Mouse (Mus musculus) kidney, postnatal 0 days (tissue): ENCODE data around the gene Als2cr12. TPM values are rescaled to one million over a fixed set of nuclear protein-coding genes. Genes with fewer than 3 reads are reported as not detected.

ENCODE experiments used
- ATAC-seq: fragments of 200-750 bp; cut with Nextera tagmentation; replicated peaks from 2 replicates; pipeline ENCODE4 v1.8.0; 2017; ENCODE audit warnings: low read depth, moderate number of reproducible peaks, moderate TSS enrichment, moderate library complexity; ENCODE audit not compliant: low FRiP score
- DNase-seq: peaks from one replicate; pipeline ENCODE4 v3.0.0-alpha.2; 2016; ENCODE audit warnings: low spot score
- H3K27ac ChIP-seq: fragments of 300-500 bp; sonication (generic); 2 replicates; pipeline ENCODE4 v1.5.1; 2014; ENCODE audit warnings: mild to moderate bottlenecking
- H3K27me3 ChIP-seq: fragments of 300-500 bp; sonication (generic); 2 replicates; pipeline ENCODE4 v1.6.1; 2014; ENCODE audit warnings: low read length, mixed read lengths; ENCODE audit not compliant: insufficient read depth
- H3K36me3 ChIP-seq: fragments of 300-500 bp; sonication (generic); 2 replicates; pipeline ENCODE4 v1.6.1; 2014; ENCODE audit warnings: low read length, mixed read lengths; ENCODE audit not compliant: insufficient read depth
- H3K4me1 ChIP-seq: fragments of 300-500 bp; sonication (generic); replicated peaks from 2 replicates; pipeline ENCODE4 v1.6.1; 2014; ENCODE audit warnings: antibody characterized with exemption, low read length, mixed read lengths; ENCODE audit not compliant: insufficient read depth
- H3K4me2 ChIP-seq: fragments of 300-500 bp; sonication (generic); 2 replicates; pipeline ENCODE4 v1.6.1; 2014; ENCODE audit warnings: mild to moderate bottlenecking, low read length, moderate library complexity, mixed read lengths
- H3K4me3 ChIP-seq: fragments of 300-500 bp; sonication (generic); replicated peaks from 2 replicates; pipeline ENCODE4 v1.5.1; 2014; ENCODE audit warnings: low read depth, low read length
- H3K9ac ChIP-seq: fragments of 300-500 bp; sonication (generic); 2 replicates; pipeline ENCODE4 v1.6.1; 2014; ENCODE audit warnings: low read depth, low read length
- H3K9me3 ChIP-seq: fragments of 300-500 bp; sonication (generic); replicated peaks from 2 replicates; pipeline ENCODE4 v1.6.1; 2016; ENCODE audit warnings: low read length, inconsistent platforms, mixed read lengths
- CTCF ChIP-seq: IDR thresholded peaks from 2 replicates; pipeline ENCODE4 v1.5.1; 2016; ENCODE audit warnings: antibody characterized with exemption, low read depth, mild to moderate bottlenecking, moderate library complexity
- WGBS: fragments of 180-500 bp; shearing (Covaris S2); extraction: QIAGEN DNeasy Blood & Tissue Kit; methylation state at CpG from one replicate; pipeline ENCODE4 v1.1.7; 2014; 5-methylcytosine and 5-hydroxymethylcytosine counted together
- polyA plus RNA-seq: library from polyadenylated mRNA; unstranded; fragments of >200 nt; fragmentation: Nextera tagmentation; extraction: Ambion mirVana; gene quantifications from 2 replicates; pipeline ENCODE4 v1.2.1, GENCODE M21; 2015

Gene Als2cr12
- polyA plus RNA-seq, 1 experiment from 2014 or later, result 0.92 TPM

- WGBS, result 88% methylated on average over 11 of the region's 11 CpGs
- peaks cover 48% of the 10 kb centered on the region for H3K36me3 ChIP-seq
- ATAC-seq, result 0 out of 2 replicates have a peak, but pooled peaks have one; percentile 41
Measured at GRCm38 (mm10) chr1:58734043-58734920, 38.5 kb upstream of the Als2cr12 start.

GRCm38 (mm10) chr1:58733636-58734035 is 37.8 kb upstream of the Als2cr12 start:
- no peak overlapping the region for H3K4me3 ChIP-seq
- no peak overlapping the region for H3K4me2 ChIP-seq
- peak; percentile 90 for ATAC-seq
- H3K36me3 ChIP-seq, result peaks cover 48% of the 10 kb centered on the region
- no peaks in the 10 kb centered on the region for H3K27me3 ChIP-seq
- 79% methylated on average over 2 of the region's 2 CpGs for WGBS
- H3K9ac ChIP-seq, result no peak overlapping the region
- no peak for DNase-seq
- no peaks in the 10 kb centered on the region for H3K4me1 ChIP-seq
- peak overlapping the region; percentile 72 for H3K27ac ChIP-seq
- H3K9me3 ChIP-seq, result no peaks in the 10 kb centered on the region
- no peak for TF ChIP-seq CTCF

More at GRCm38 (mm10) chr1:58734043-58734920, 38.5 kb upstream of the Als2cr12 start:
- Histone ChIP-seq H3K4me3 (no peak overlapping the region), H3K27me3 (no peaks in the 10 kb centered on the region), H3K4me2 (no peak overlapping the region), H3K4me1 (no peaks in the 10 kb centered on the region), H3K27ac (peak overlapping the region; percentile 72), H3K9ac (no peak overlapping the region), H3K9me3 (no peaks in the 10 kb centered on the region)
- no peak for DNase-seq
- no peak for TF ChIP-seq CTCF

- no peak for TF ChIP-seq CTCF
- Histone ChIP-seq H3K4me2 (no peak overlapping the region), H3K4me3 (no peak overlapping the region), H3K27me3 (no peaks in the 10 kb centered on the region), H3K36me3 (peaks cover 26% of the 10 kb centered on the region), H3K9me3 (no peaks in the 10 kb centered on the region), H3K4me1 (peaks cover under 1% of the 10 kb centered on the region; the same call in 1 of the 2 replicates), H3K9ac (no peak overlapping the region), H3K27ac (no peak overlapping the region)
- 96% methylated on average over 3 of the region's 3 CpGs for WGBS
- DNase-seq (no peak), ATAC-seq (no peak)
Measured at GRCm38 (mm10) chr1:58728590-58728868, 32.7 kb upstream of the Als2cr12 start.

- peaks cover 5% of the 10 kb centered on the region; the same call in 1 of the 2 replicates for H3K4me1 ChIP-seq
- TF ChIP-seq CTCF, result no peak
- DNase-seq, result no peak
- peak overlapping the region; percentile 31; the same call in 1 of the 2 replicates for H3K4me2 ChIP-seq
- peak overlapping the region; percentile 36; the same call in 1 of the 2 replicates for H3K27ac ChIP-seq
- no peak overlapping the region for H3K4me3 ChIP-seq
- H3K27me3 ChIP-seq, result no peaks in the 10 kb centered on the region
- WGBS, result 89% methylated on average over 10 of the region's 10 CpGs
- H3K9me3 ChIP-seq, result no peaks in the 10 kb centered on the region
- ATAC-seq, result no peak
- 0 out of 2 replicates have a peak overlapping the region, but pooled peaks have one; percentile 8 for H3K9ac ChIP-seq
- peaks cover 25% of the 10 kb centered on the region for H3K36me3 ChIP-seq
Measured at GRCm38 (mm10) chr1:58727747-58728589, 32.2 kb upstream of the Als2cr12 start.

GRCm38 (mm10) chr1:58727019-58727746 is 31.4 kb upstream of the Als2cr12 start:
- 83% methylated on average over 1 of the region's 1 CpGs for WGBS
- Histone ChIP-seq H3K9ac (no peak overlapping the region), H3K4me2 (peak overlapping the region; percentile 31; the same call in 1 of the 2 replicates), H3K9me3 (no peaks in the 10 kb centered on the region), H3K4me1 (peaks cover 5% of the 10 kb centered on the region; the same call in 1 of the 2 replicates), H3K4me3 (no peak overlapping the region), H3K27me3 (no peaks in the 10 kb centered on the region), H3K36me3 (peaks cover 25% of the 10 kb centered on the region), H3K27ac (peak overlapping the region; percentile 58)
- DNase-seq (peak; percentile 52), ATAC-seq (no peak)
- TF ChIP-seq CTCF, result 0 out of 2 replicates have a peak, but pooled peaks have one; percentile 22

GRCm38 (mm10) chr1:58725767-58726166 is 30.0 kb upstream of the Als2cr12 start:
- H3K4me3 ChIP-seq, result no peak overlapping the region
- no peaks in the 10 kb centered on the region for H3K27me3 ChIP-seq
- no peaks in the 10 kb centered on the region for H3K9me3 ChIP-seq
- DNase-seq (no peak), ATAC-seq (no peak)
- peaks cover 21% of the 10 kb centered on the region for H3K36me3 ChIP-seq
- no peak overlapping the region for H3K9ac ChIP-seq
- WGBS, result 87% methylated on average over 5 of the region's 5 CpGs
- peak overlapping the region; percentile 68; the same call in 1 of the 2 replicates for H3K27ac ChIP-seq
- no peak for TF ChIP-seq CTCF
- peaks cover 5% of the 10 kb centered on the region; the same call in 1 of the 2 replicates for H3K4me1 ChIP-seq
- no peak overlapping the region for H3K4me2 ChIP-seq
